Mouse (Mus musculus) intestine, postnatal 0 days (tissue): ENCODE data around the gene Tstd1. TPM values are rescaled to one million over a fixed set of nuclear protein-coding genes. Genes with fewer than 3 reads are reported as not detected.

Experiments
- ATAC-seq: fragments of 200-750 bp; cut with Nextera tagmentation; 2 replicates; pipeline ENCODE4 v1.8.0; 2017; ENCODE audit warnings: mild to moderate bottlenecking, moderate TSS enrichment, moderate library complexity
- H3K27ac ChIP-seq: fragments of 300-500 bp; sonication (generic); 2 replicates; pipeline ENCODE4 v1.5.1; 2014; ENCODE audit warnings: mild to moderate bottlenecking, low read depth, low read length, moderate library complexity
- H3K27me3 ChIP-seq: fragments of 300-500 bp; sonication (generic); replicated peaks from 2 replicates; pipeline ENCODE4 v1.6.1; 2014; ENCODE audit warnings: low read length, mixed read lengths; ENCODE audit not compliant: control insufficient read depth, insufficient read depth
- H3K36me3 ChIP-seq: fragments of 300-500 bp; sonication (generic); 2 replicates; pipeline ENCODE4 v1.6.1; 2014; ENCODE audit warnings: mild to moderate bottlenecking, moderate library complexity; ENCODE audit not compliant: control insufficient read depth, insufficient read depth
- H3K4me1 ChIP-seq: fragments of 300-500 bp; sonication (generic); replicated peaks from 2 replicates; pipeline ENCODE4 v1.6.1; 2014; ENCODE audit warnings: antibody characterized with exemption, low read length, mixed read lengths; ENCODE audit not compliant: control insufficient read depth, insufficient read depth
- H3K4me2 ChIP-seq: fragments of 300-500 bp; sonication (generic); replicated peaks from 2 replicates; pipeline ENCODE4 v1.6.1; 2014; ENCODE audit warnings: low read depth, mild to moderate bottlenecking, moderate library complexity
- H3K4me3 ChIP-seq: fragments of 300-500 bp; sonication (generic); 2 replicates; pipeline ENCODE4 v1.5.1; 2014; ENCODE audit warnings: low read depth, low read length
- H3K9ac ChIP-seq: fragments of 300-500 bp; sonication (generic); 2 replicates; pipeline ENCODE4 v1.6.1; 2014; ENCODE audit warnings: mild to moderate bottlenecking, low read depth, low read length
- H3K9me3 ChIP-seq: fragments of 300-500 bp; sonication (generic); 2 replicates; pipeline ENCODE4 v1.6.1; 2016; ENCODE audit warnings: mixed run types; ENCODE audit not compliant: control insufficient read depth
- CTCF ChIP-seq: sonication (generic); IDR thresholded peaks from 2 replicates; pipeline ENCODE4 v1.5.1; 2016; ENCODE audit warnings: low read depth, mild to moderate bottlenecking, control low read depth, antibody characterized with exemption, moderate library complexity
- WGBS: fragments of 180-500 bp; shearing (Covaris S2); extraction: QIAGEN DNeasy Blood & Tissue Kit; methylation state at CpG from one replicate; pipeline ENCODE4 v1.1.7; 2014; 5-methylcytosine and 5-hydroxymethylcytosine counted together
- polyA plus RNA-seq: library from polyadenylated mRNA; unstranded; fragments of >200 nt; fragmentation: Nextera tagmentation; extraction: Ambion mirVana; gene quantifications from 2 replicates; pipeline ENCODE4 v1.2.1, GENCODE M21; 2015

Tstd1 gene
- polyA plus RNA-seq, 1 experiment from 2014 or later = 1.7 TPM

DNA sequence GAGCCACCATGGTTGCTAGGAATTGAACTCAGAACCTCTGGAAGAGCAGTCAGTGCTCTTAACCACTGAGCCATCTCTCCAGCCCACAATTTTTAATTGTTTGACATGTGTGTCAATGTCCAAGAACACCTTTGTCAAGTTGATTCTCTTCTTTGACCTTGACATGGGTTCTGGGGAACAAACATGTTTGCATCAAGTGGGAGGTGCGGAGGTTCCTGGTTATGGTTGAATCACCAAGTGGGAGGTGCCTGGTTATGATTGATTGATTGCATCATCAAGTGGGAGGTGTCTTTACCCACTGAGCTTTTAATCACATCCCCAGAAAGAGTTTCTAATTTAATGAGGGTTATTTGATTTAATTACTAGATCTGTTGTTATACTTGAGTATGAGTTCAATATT lies 38.9 kb downstream of the Tstd1 start:
- Histone ChIP-seq H3K4me1 (no peaks in the 10 kb centered on the region), H3K4me3 (no peak overlapping the region), H3K27me3 (no peaks in the 10 kb centered on the region), H3K36me3 (peaks cover 23% of the 10 kb centered on the region), H3K4me2 (no peak overlapping the region), H3K9me3 (no peaks in the 10 kb centered on the region), H3K27ac (no peak overlapping the region), H3K9ac (no peak overlapping the region)
- TF ChIP-seq CTCF = no peak
- 89% methylated on average over 1 of the region's 1 CpGs for WGBS
- no peak for ATAC-seq

DNA sequence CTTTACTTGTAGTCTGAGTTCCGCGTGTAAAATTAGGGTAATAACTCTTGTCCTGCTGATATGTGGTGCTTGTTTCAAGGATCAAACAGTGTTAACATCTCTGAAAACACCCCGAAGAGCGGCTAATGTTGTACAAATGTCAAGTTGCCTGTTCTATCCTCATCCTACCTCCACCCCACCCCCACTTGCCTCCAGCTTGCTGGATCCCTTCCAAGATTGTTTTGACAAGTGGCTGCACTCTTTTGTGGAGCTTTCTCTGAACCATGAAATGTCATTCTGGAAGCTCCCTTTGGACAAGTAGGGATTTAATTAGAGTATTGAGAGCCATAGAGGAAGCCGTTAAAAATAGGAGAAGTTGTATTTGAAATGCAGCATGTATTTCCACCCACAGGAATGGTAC lies 41.1 kb downstream of the Tstd1 start:
- TF ChIP-seq CTCF = no peak
- Histone ChIP-seq H3K9me3 (no peaks in the 10 kb centered on the region), H3K4me3 (no peak overlapping the region), H3K36me3 (peaks cover 39% of the 10 kb centered on the region), H3K9ac (no peak overlapping the region), H3K4me1 (no peaks in the 10 kb centered on the region), H3K4me2 (no peak overlapping the region), H3K27ac (no peak overlapping the region), H3K27me3 (no peaks in the 10 kb centered on the region)
- ATAC-seq = no peak
- WGBS = 44% methylated on average over 5 of the region's 5 CpGs

DNA sequence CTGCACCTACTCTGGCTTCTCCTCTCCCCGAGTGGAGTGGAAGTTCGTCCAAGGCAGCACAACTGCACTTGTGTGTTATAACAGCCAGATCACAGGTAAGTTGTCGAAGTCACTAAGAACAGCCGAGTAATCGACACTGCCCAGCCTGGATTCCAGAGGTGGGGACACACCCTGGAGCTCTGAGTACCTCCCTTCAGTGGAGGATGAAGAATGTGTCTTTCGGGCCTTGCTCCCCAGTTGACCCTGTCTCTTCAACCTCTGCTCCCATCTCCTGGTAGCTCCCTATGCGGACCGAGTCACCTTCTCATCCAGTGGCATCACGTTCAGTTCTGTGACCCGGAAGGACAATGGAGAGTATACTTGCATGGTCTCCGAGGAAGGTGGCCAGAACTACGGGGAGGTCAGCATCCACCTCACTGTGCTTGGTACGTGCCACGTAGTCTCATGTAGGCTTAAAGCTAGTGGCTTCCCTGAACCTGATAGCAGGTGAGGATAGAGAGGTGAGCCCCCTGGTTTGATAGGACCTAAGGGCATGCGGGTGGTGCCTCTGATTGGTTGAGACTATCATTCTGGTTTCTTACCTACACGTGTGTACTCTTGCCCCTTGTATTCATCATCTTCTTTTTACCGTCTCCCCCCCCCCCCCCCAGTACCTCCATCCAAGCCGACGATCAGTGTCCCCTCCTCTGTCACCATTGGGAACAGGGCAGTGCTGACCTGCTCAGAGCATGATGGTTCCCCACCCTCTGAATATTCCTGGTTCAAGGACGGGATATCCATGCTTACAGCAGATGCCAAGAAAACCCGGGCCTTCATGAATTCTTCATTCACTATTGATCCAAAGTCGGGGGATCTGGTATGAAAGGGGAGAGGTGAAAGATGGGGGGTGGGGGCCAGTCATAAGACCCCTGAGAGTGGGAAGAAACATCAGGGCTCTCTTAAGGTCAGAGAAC lies 42.2 kb downstream of the Tstd1 start:
- TF ChIP-seq CTCF = no peak

DNA sequence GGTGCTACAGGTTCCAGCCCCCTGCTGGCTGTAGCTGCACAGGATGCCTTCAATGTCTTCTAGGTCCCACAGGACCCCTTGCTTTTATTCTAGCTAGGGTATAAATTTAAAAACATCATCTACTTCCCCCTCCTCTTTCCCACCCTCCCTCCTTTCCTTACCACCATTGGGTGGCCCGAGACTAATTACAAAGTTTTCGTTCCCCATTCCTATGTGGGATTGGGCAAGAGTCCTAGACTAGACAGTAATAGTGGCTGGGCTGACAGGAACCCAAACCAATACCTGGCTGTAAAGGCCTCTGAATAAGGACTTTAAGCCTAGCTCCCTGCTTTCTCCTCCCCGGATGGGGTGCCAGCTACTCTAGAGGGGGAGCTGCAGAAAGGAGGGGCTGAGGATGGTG lies 44.5 kb downstream of the Tstd1 start:
- Histone ChIP-seq H3K36me3 (peaks cover 39% of the 10 kb centered on the region), H3K27ac (no peak overlapping the region), H3K9ac (no peak overlapping the region), H3K9me3 (no peaks in the 10 kb centered on the region), H3K4me3 (no peak overlapping the region), H3K4me2 (no peak overlapping the region), H3K4me1 (no peaks in the 10 kb centered on the region), H3K27me3 (no peaks in the 10 kb centered on the region)
- TF ChIP-seq CTCF = peak; percentile 23; the same call in 1 of the 2 replicates
- no peak for ATAC-seq
- 93% methylated on average over 3 of the region's 3 CpGs for WGBS

More for the DNA sequence above, 42.2 kb downstream of the Tstd1 start:
- no peak for ATAC-seq
- H3K4me3 ChIP-seq = no peak overlapping the region
- peaks cover 39% of the 10 kb centered on the region for H3K36me3 ChIP-seq
- H3K9me3 ChIP-seq = no peaks in the 10 kb centered on the region
- no peaks in the 10 kb centered on the region for H3K4me1 ChIP-seq
- WGBS = 88% methylated on average over 22 of the region's 22 CpGs
- H3K27ac ChIP-seq = no peak overlapping the region
- H3K9ac ChIP-seq = no peak overlapping the region
- no peaks in the 10 kb centered on the region for H3K27me3 ChIP-seq
- H3K4me2 ChIP-seq = no peak overlapping the region

DNA sequence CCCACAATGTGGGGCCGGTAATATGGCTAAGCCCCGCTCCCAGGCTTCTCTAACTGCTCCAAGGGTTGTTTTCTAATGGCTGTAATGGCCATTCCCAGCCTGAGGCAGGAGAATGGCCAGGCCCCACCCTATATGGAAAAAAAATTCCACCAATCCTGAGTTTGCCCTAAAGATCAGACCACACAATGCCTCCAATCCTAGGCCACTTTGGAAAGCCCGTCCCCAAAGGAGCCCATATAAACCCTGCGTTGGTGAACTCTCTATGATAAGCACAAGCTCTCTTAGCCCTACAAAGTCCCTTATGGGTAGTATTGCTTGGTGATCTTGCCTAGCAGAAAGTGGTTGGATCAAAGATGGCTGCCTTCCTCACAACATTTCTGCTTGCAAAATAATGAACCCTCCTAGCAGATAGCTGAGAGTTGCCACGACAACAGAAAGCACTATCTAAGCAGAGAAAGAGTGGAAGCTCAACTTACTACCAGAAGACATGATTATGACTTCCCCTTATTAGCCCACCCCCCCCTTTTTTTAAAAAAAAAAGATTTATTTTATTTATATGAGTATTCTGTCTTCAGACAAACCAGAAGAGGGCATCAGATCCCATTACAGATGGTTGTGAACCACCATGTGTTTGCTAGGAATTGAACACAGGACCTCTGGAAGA lies 47.2 kb downstream of the Tstd1 start:
- Histone ChIP-seq H3K27me3 (no peaks in the 10 kb centered on the region), H3K9me3 (no peaks in the 10 kb centered on the region), H3K27ac (no peak overlapping the region), H3K4me2 (no peak overlapping the region), H3K4me3 (no peak overlapping the region), H3K36me3 (peaks cover 32% of the 10 kb centered on the region), H3K9ac (no peak overlapping the region), H3K4me1 (no peaks in the 10 kb centered on the region)
- 93% methylated on average over 5 of the region's 5 CpGs for WGBS
- no peak for ATAC-seq
- TF ChIP-seq CTCF = no peak

DNA sequence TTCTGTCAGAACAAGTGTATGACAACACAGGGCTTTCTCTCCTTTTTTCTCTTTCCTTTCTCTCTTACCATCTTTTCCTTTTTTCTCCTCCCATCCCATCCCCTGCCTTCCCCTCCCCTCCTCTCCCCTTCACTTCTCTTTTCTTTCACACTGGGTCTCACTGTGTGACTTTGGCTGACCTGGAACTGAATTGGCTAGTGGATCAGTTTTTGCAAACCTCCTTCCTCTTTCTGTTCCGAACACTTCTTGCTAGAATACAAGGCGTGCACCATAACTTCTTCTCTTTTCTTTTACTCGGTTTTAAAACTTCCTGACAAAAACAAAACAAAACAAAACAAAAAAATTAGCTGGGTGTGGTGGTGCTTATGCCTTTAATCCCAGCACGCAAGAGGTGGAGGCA lies 47.9 kb downstream of the Tstd1 start:
- Histone ChIP-seq H3K4me3 (no peak overlapping the region), H3K9ac (no peak overlapping the region), H3K36me3 (peaks cover 25% of the 10 kb centered on the region), H3K27me3 (no peaks in the 10 kb centered on the region), H3K9me3 (no peaks in the 10 kb centered on the region), H3K4me2 (no peak overlapping the region), H3K4me1 (no peaks in the 10 kb centered on the region), H3K27ac (no peak overlapping the region)
- TF ChIP-seq CTCF = no peak
- WGBS = 86% methylated on average over 4 of the region's 4 CpGs
- ATAC-seq = no peak
